Mouse (Mus musculus): ENCODE results near the gene Tob2.
A peak's percentile ranks its signal among the peaks of the same experiment; 100 is the strongest.

DNA sequence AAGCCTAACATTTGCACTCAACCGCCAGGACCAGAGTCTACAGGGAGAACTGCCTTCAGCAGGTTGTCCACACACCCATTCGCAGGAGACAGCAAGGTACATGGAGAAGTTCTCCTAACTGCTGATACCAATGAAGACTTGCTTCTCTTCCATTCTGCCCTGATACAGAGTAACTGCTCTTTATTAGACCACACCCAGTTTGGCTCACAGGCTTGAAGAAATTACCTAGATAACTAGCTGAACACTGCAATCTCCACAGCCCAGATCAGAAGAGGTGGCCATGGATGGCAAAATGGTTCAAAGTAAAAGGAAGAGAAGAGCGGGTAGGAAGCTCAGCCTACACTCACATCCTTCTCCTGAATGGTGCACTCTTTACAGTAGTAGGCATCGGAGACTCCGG is 11.4 kb upstream of the Tob2 start:
- TF ChIP-seq EP300 (IDR thresholded peaks at IDR 0.05; ENCODE audit: low read depth) (peak; percentile 66), CTCF (IDR thresholded peaks at IDR 0.05; ENCODE audit: low read depth) (no peak)

Measured in liver, embryonic 14.5 days (tissue).